Mouse (Mus musculus): ENCODE measurements around the gene Mtif3. TPM values are rescaled to one million over a fixed set of nuclear protein-coding genes. Genes with fewer than 3 reads are reported as not detected.

Gene Mtif3
- 23.2 and 25.0 TPM in 2 replicates for polyA plus RNA-seq (2014; fragmentation: Nextera tagmentation; extraction: Ambion mirVana)

- Histone ChIP-seq H3K9me3 (ENCODE audit: control insufficient read depth, low read length) (no peaks in the 10 kb centered on the region), H3K36me3 (ENCODE audit: control insufficient read depth, insufficient read depth, low read length) (peaks cover 8% of the 10 kb centered on the region; the same call in 1 of the 2 replicates), H3K27me3 (replicated peaks; ENCODE audit: control insufficient read depth, insufficient read depth, low read length) (no peaks in the 10 kb centered on the region), H3K4me2 (peak within 1 kb of the TSS; percentile 74), H3K27ac (ENCODE audit: low read depth, low read length) (no peak within 1 kb of the TSS), H3K4me1 (replicated peaks; ENCODE audit: control insufficient read depth, insufficient read depth, low read length) (peaks cover 5% of the 10 kb centered on the region; the same call in 1 of the 2 replicates), H3K9ac (ENCODE audit: low read depth, low read length) (peak within 1 kb of the TSS; percentile 72), H3K4me3 (ENCODE audit: low read depth, low read length) (peak within 1 kb of the TSS; percentile 70)
- DNase-seq (ENCODE audit: low spot score) (peak; percentile 86), ATAC-seq (replicated peaks; ENCODE audit: low FRiP score) (peak; percentile 87)
- WGBS = 1% methylated on average over 46 of the region's 46 CpGs
Measured at GRCm38 (mm10) chr5:146963118-146963936, at the start of gene Mtif3. Gene Mtif3, minus strand, starts transcription at chr5:146963800.

GRCm38 (mm10) chr5:147011333-147011732 is 47.7 kb upstream of the Mtif3 start:
- Histone ChIP-seq H3K4me2 (no peak overlapping the region), H3K27me3 (replicated peaks; ENCODE audit: control insufficient read depth, insufficient read depth, low read length) (no peaks in the 10 kb centered on the region), H3K9ac (ENCODE audit: low read depth, low read length) (no peak overlapping the region), H3K27ac (ENCODE audit: low read depth, low read length) (no peak overlapping the region), H3K4me1 (replicated peaks; ENCODE audit: control insufficient read depth, insufficient read depth, low read length) (no peaks in the 10 kb centered on the region), H3K4me3 (ENCODE audit: low read depth, low read length) (no peak overlapping the region), H3K9me3 (ENCODE audit: control insufficient read depth, low read length) (no peaks in the 10 kb centered on the region), H3K36me3 (ENCODE audit: control insufficient read depth, insufficient read depth, low read length) (no peaks in the 10 kb centered on the region)
- DNase-seq (ENCODE audit: low spot score) = no peak
- 81% methylated on average over 10 of the region's 10 CpGs for WGBS
- ATAC-seq (replicated peaks; ENCODE audit: low FRiP score) = no peak

GRCm38 (mm10) chr5:147003303-147003702 is 39.7 kb upstream of the Mtif3 start:
- no peak overlapping the region for H3K27ac ChIP-seq (ENCODE audit: low read depth, low read length)
- H3K9ac ChIP-seq (ENCODE audit: low read depth, low read length) = no peak overlapping the region
- no peak overlapping the region for H3K4me3 ChIP-seq (ENCODE audit: low read depth, low read length)
- no peaks in the 10 kb centered on the region for H3K9me3 ChIP-seq (ENCODE audit: control insufficient read depth, low read length)
- no peak for ATAC-seq (replicated peaks; ENCODE audit: low FRiP score)
- no peak for DNase-seq (ENCODE audit: low spot score)
- H3K4me1 ChIP-seq (replicated peaks; ENCODE audit: control insufficient read depth, insufficient read depth, low read length) = no peaks in the 10 kb centered on the region
- no peaks in the 10 kb centered on the region; the same call in 1 of the 2 replicates for H3K36me3 ChIP-seq (ENCODE audit: control insufficient read depth, insufficient read depth, low read length)
- no peaks in the 10 kb centered on the region for H3K27me3 ChIP-seq (replicated peaks; ENCODE audit: control insufficient read depth, insufficient read depth, low read length)
- H3K4me2 ChIP-seq = no peak overlapping the region
- WGBS = 64% methylated on average over 1 of the region's 1 CpGs

GRCm38 (mm10) chr5:147001312-147001711 is 37.7 kb upstream of the Mtif3 start:
- Histone ChIP-seq H3K27ac (ENCODE audit: low read depth, low read length) (no peak overlapping the region), H3K4me3 (ENCODE audit: low read depth, low read length) (no peak overlapping the region), H3K4me2 (no peak overlapping the region), H3K4me1 (replicated peaks; ENCODE audit: control insufficient read depth, insufficient read depth, low read length) (no peaks in the 10 kb centered on the region), H3K9me3 (ENCODE audit: control insufficient read depth, low read length) (no peaks in the 10 kb centered on the region), H3K36me3 (ENCODE audit: control insufficient read depth, insufficient read depth, low read length) (no peaks in the 10 kb centered on the region; the same call in 1 of the 2 replicates), H3K27me3 (replicated peaks; ENCODE audit: control insufficient read depth, insufficient read depth, low read length) (no peaks in the 10 kb centered on the region), H3K9ac (ENCODE audit: low read depth, low read length) (no peak overlapping the region)
- DNase-seq (ENCODE audit: low spot score) (no peak), ATAC-seq (replicated peaks; ENCODE audit: low FRiP score) (no peak)
- 83% methylated on average over 4 of the region's 4 CpGs for WGBS

GRCm38 (mm10) chr5:146998802-146999201 is 35.2 kb upstream of the Mtif3 start:
- DNase-seq (ENCODE audit: low spot score) (no peak), ATAC-seq (replicated peaks; ENCODE audit: low FRiP score) (no peak)
- Histone ChIP-seq H3K36me3 (ENCODE audit: control insufficient read depth, insufficient read depth, low read length) (no peaks in the 10 kb centered on the region; the same call in 1 of the 2 replicates), H3K9me3 (ENCODE audit: control insufficient read depth, low read length) (no peaks in the 10 kb centered on the region), H3K4me3 (ENCODE audit: low read depth, low read length) (no peak overlapping the region), H3K4me2 (no peak overlapping the region), H3K27ac (ENCODE audit: low read depth, low read length) (no peak overlapping the region), H3K4me1 (replicated peaks; ENCODE audit: control insufficient read depth, insufficient read depth, low read length) (no peaks in the 10 kb centered on the region), H3K27me3 (replicated peaks; ENCODE audit: control insufficient read depth, insufficient read depth, low read length) (no peaks in the 10 kb centered on the region), H3K9ac (ENCODE audit: low read depth, low read length) (no peak overlapping the region)
- 89% methylated on average over 12 of the region's 12 CpGs for WGBS

- no peak for ATAC-seq (replicated peaks; ENCODE audit: low FRiP score)
- no peaks in the 10 kb centered on the region for H3K36me3 ChIP-seq (ENCODE audit: control insufficient read depth, insufficient read depth, low read length)
- 77% methylated on average over 7 of the region's 7 CpGs for WGBS
Measured at GRCm38 (mm10) chr5:146996812-146997211, 33.2 kb upstream of the Mtif3 start.

GRCm38 (mm10) chr5:146994973-146995372 is 31.4 kb upstream of the Mtif3 start:
- H3K9ac ChIP-seq (ENCODE audit: low read depth, low read length) = no peak overlapping the region
- DNase-seq (ENCODE audit: low spot score) = no peak
- H3K9me3 ChIP-seq (ENCODE audit: control insufficient read depth, low read length) = no peaks in the 10 kb centered on the region
- H3K4me2 ChIP-seq = no peak overlapping the region
- no peak overlapping the region for H3K27ac ChIP-seq (ENCODE audit: low read depth, low read length)
- no peaks in the 10 kb centered on the region for H3K36me3 ChIP-seq (ENCODE audit: control insufficient read depth, insufficient read depth, low read length)
- ATAC-seq (replicated peaks; ENCODE audit: low FRiP score) = no peak
- 61% methylated on average over 6 of the region's 6 CpGs for WGBS
- no peaks in the 10 kb centered on the region for H3K4me1 ChIP-seq (replicated peaks; ENCODE audit: control insufficient read depth, insufficient read depth, low read length)
- H3K27me3 ChIP-seq (replicated peaks; ENCODE audit: control insufficient read depth, insufficient read depth, low read length) = no peaks in the 10 kb centered on the region
- H3K4me3 ChIP-seq (ENCODE audit: low read depth, low read length) = no peak overlapping the region

More at GRCm38 (mm10) chr5:146996812-146997211, 33.2 kb upstream of the Mtif3 start:
- Histone ChIP-seq H3K4me3 (ENCODE audit: low read depth, low read length) (no peak overlapping the region), H3K27ac (ENCODE audit: low read depth, low read length) (no peak overlapping the region), H3K27me3 (replicated peaks; ENCODE audit: control insufficient read depth, insufficient read depth, low read length) (no peaks in the 10 kb centered on the region), H3K4me1 (replicated peaks; ENCODE audit: control insufficient read depth, insufficient read depth, low read length) (no peaks in the 10 kb centered on the region), H3K9ac (ENCODE audit: low read depth, low read length) (no peak overlapping the region), H3K9me3 (ENCODE audit: control insufficient read depth, low read length) (no peaks in the 10 kb centered on the region), H3K4me2 (no peak overlapping the region)
- DNase-seq (ENCODE audit: low spot score) = no peak

- Histone ChIP-seq H3K9me3 (ENCODE audit: control insufficient read depth, low read length) (no peaks in the 10 kb centered on the region), H3K4me1 (replicated peaks; ENCODE audit: control insufficient read depth, insufficient read depth, low read length) (no peaks in the 10 kb centered on the region), H3K27ac (ENCODE audit: low read depth, low read length) (no peak overlapping the region), H3K4me3 (ENCODE audit: low read depth, low read length) (no peak overlapping the region), H3K27me3 (replicated peaks; ENCODE audit: control insufficient read depth, insufficient read depth, low read length) (no peaks in the 10 kb centered on the region), H3K36me3 (ENCODE audit: control insufficient read depth, insufficient read depth, low read length) (no peaks in the 10 kb centered on the region), H3K9ac (ENCODE audit: low read depth, low read length) (no peak overlapping the region), H3K4me2 (no peak overlapping the region)
- DNase-seq (ENCODE audit: low spot score) = no peak
- no peak for ATAC-seq (replicated peaks; ENCODE audit: low FRiP score)
- WGBS = 82% methylated on average over 8 of the region's 8 CpGs
Measured at GRCm38 (mm10) chr5:146993509-146993908, 29.9 kb upstream of the Mtif3 start.

GRCm38 (mm10) chr5:146989051-146989450 is 25.5 kb upstream of the Mtif3 start:
- Histone ChIP-seq H3K27me3 (replicated peaks; ENCODE audit: control insufficient read depth, insufficient read depth, low read length) (peaks cover 18% of the 10 kb centered on the region), H3K4me3 (ENCODE audit: low read depth, low read length) (no peak overlapping the region), H3K36me3 (ENCODE audit: control insufficient read depth, insufficient read depth, low read length) (no peaks in the 10 kb centered on the region), H3K4me1 (replicated peaks; ENCODE audit: control insufficient read depth, insufficient read depth, low read length) (no peaks in the 10 kb centered on the region), H3K27ac (ENCODE audit: low read depth, low read length) (no peak overlapping the region), H3K9me3 (ENCODE audit: control insufficient read depth, low read length) (no peaks in the 10 kb centered on the region), H3K9ac (ENCODE audit: low read depth, low read length) (no peak overlapping the region), H3K4me2 (no peak overlapping the region)
- DNase-seq (ENCODE audit: low spot score) = no peak
- ATAC-seq (replicated peaks; ENCODE audit: low FRiP score) = no peak
- 64% methylated on average over 5 of the region's 5 CpGs for WGBS
